Mouse (Mus musculus): ENCODE results near the gene Tagap. TPM values are rescaled to one million over a fixed set of nuclear protein-coding genes. Genes with fewer than 3 reads are reported as not detected.

Gene Tagap
- total RNA-seq (2014; rRNA removed; ENCODE audit: low replicate concordance) (1.4 and 3.3 TPM in 2 replicates), polyA plus RNA-seq (2015; fragmentation: Nextera tagmentation; extraction: Ambion mirVana) (0.15 and 0.26 TPM in 2 replicates)

- no peak for ATAC-seq (ENCODE audit: insufficient read depth, low read depth)
- Histone ChIP-seq H3K4me3 (ENCODE audit: low read depth, low read length) (no peak within 1 kb of the TSS), H3K4me2 (ENCODE audit: low read depth, low read length) (no peak within 1 kb of the TSS), H3K9me3 (replicated peaks; ENCODE audit: control insufficient read depth, low read length) (no peaks in the 10 kb centered on the region), H3K9ac (replicated peaks; ENCODE audit: low read depth, low read length) (no peak within 1 kb of the TSS), H3K4me1 (ENCODE audit: control insufficient read depth, insufficient read depth) (no peaks in the 10 kb centered on the region), H3K27ac (ENCODE audit: low read depth) (no peak within 1 kb of the TSS), H3K36me3 (replicated peaks; ENCODE audit: control insufficient read depth, insufficient read depth, low read length) (no peaks in the 10 kb centered on the region), H3K27me3 (ENCODE audit: control insufficient read depth, insufficient read depth, low read length) (0 out of 2 replicates have a peak, but pooled peaks cover 3% of the 10 kb centered on the region)
- no peak for DNase-seq (ENCODE audit: low spot score)
- TF ChIP-seq EP300 (IDR thresholded peaks at IDR 0.05; ENCODE audit: low read depth): no peak
- TF ChIP-seq CTCF (IDR thresholded peaks at IDR 0.05; ENCODE audit: low read depth): no peak
- WGBS: 53% methylated on average over 13 of the region's 13 CpGs
Measured at GRCm38 (mm10) chr17:7925413-7926160, at the start of gene Tagap. Gene Tagap, plus strand, starts transcription at chr17:7926000.

DNA sequence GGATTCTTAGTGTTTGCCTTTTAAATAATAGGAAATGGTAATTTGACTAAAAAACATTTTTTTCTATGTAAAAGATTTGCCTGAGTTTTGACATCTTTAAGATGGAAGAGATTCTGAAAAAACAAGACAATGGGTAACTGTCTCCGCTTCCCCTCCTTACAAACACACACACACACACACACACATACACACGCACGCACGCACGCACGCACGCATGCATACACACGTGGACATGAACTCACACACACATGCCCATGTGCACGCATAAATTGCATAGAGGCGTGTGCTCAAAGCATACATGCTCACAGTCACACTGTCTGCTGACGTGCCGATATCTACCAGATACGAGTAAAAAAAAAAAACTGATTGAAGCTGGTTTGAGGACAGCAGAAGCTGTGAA lies 49.3 kb upstream of the Tagap start:
- Histone ChIP-seq H3K4me2 (ENCODE audit: low read depth, low read length) (no peak overlapping the region), H3K27me3 (ENCODE audit: control insufficient read depth, insufficient read depth, low read length) (no peaks in the 10 kb centered on the region), H3K36me3 (replicated peaks; ENCODE audit: control insufficient read depth, insufficient read depth, low read length) (no peaks in the 10 kb centered on the region), H3K4me3 (ENCODE audit: low read depth, low read length) (no peak overlapping the region), H3K9ac (replicated peaks; ENCODE audit: low read depth, low read length) (no peak overlapping the region), H3K9me3 (replicated peaks; ENCODE audit: control insufficient read depth, low read length) (no peaks in the 10 kb centered on the region), H3K4me1 (ENCODE audit: control insufficient read depth, insufficient read depth) (no peaks in the 10 kb centered on the region), H3K27ac (ENCODE audit: low read depth) (no peak overlapping the region)
- no peak for TF ChIP-seq CTCF (IDR thresholded peaks at IDR 0.05; ENCODE audit: low read depth)
- TF ChIP-seq EP300 (IDR thresholded peaks at IDR 0.05; ENCODE audit: low read depth): no peak
- no peak for DNase-seq (ENCODE audit: low spot score)
- 92% methylated on average over 13 of the region's 13 CpGs for WGBS
- no peak for ATAC-seq (ENCODE audit: insufficient read depth, low read depth)

- DNase-seq (ENCODE audit: low spot score) (no peak), ATAC-seq (ENCODE audit: insufficient read depth, low read depth) (no peak)
- TF ChIP-seq EP300 (IDR thresholded peaks at IDR 0.05; ENCODE audit: low read depth) (no peak), CTCF (IDR thresholded peaks at IDR 0.05; ENCODE audit: low read depth) (no peak)
- Histone ChIP-seq H3K4me3 (ENCODE audit: low read depth, low read length) (no peak overlapping the region), H3K9ac (replicated peaks; ENCODE audit: low read depth, low read length) (no peak overlapping the region), H3K27me3 (ENCODE audit: control insufficient read depth, insufficient read depth, low read length) (no peaks in the 10 kb centered on the region; the same call in 1 of the 2 replicates), H3K9me3 (replicated peaks; ENCODE audit: control insufficient read depth, low read length) (no peaks in the 10 kb centered on the region), H3K36me3 (replicated peaks; ENCODE audit: control insufficient read depth, insufficient read depth, low read length) (no peaks in the 10 kb centered on the region), H3K27ac (ENCODE audit: low read depth) (no peak overlapping the region), H3K4me2 (ENCODE audit: low read depth, low read length) (no peak overlapping the region), H3K4me1 (ENCODE audit: control insufficient read depth, insufficient read depth) (no peaks in the 10 kb centered on the region)
- whole genome bisulfite sequencing: 67% methylated on average over 7 of the region's 7 CpGs
Measured at GRCm38 (mm10) chr17:7877191-7877764, 48.5 kb upstream of the Tagap start.

GRCm38 (mm10) chr17:7877878-7878277 lies 47.9 kb upstream of the Tagap start:
- ATAC-seq (ENCODE audit: insufficient read depth, low read depth) (no peak), DNase-seq (ENCODE audit: low spot score) (no peak)
- WGBS: 46% methylated on average over 2 of the region's 2 CpGs
- no peaks in the 10 kb centered on the region for H3K4me1 ChIP-seq (ENCODE audit: control insufficient read depth, insufficient read depth)
- no peaks in the 10 kb centered on the region for H3K36me3 ChIP-seq (replicated peaks; ENCODE audit: control insufficient read depth, insufficient read depth, low read length)
- H3K9ac ChIP-seq (replicated peaks; ENCODE audit: low read depth, low read length): no peak overlapping the region
- H3K9me3 ChIP-seq (replicated peaks; ENCODE audit: control insufficient read depth, low read length): no peaks in the 10 kb centered on the region
- H3K27me3 ChIP-seq (ENCODE audit: control insufficient read depth, insufficient read depth, low read length): no peaks in the 10 kb centered on the region; the same call in 1 of the 2 replicates
- no peak overlapping the region for H3K4me2 ChIP-seq (ENCODE audit: low read depth, low read length)
- no peak overlapping the region for H3K27ac ChIP-seq (ENCODE audit: low read depth)
- TF ChIP-seq CTCF (IDR thresholded peaks at IDR 0.05; ENCODE audit: low read depth) (no peak), EP300 (IDR thresholded peaks at IDR 0.05; ENCODE audit: low read depth) (no peak)
- H3K4me3 ChIP-seq (ENCODE audit: low read depth, low read length): no peak overlapping the region

- H3K4me2 ChIP-seq (ENCODE audit: low read depth, low read length): no peak overlapping the region
- no peaks in the 10 kb centered on the region for H3K36me3 ChIP-seq (replicated peaks; ENCODE audit: control insufficient read depth, insufficient read depth, low read length)
- H3K9ac ChIP-seq (replicated peaks; ENCODE audit: low read depth, low read length): no peak overlapping the region
- WGBS: 65% methylated on average over 4 of the region's 4 CpGs
- H3K27ac ChIP-seq (ENCODE audit: low read depth): no peak overlapping the region
- TF ChIP-seq CTCF (IDR thresholded peaks at IDR 0.05; ENCODE audit: low read depth): no peak
- TF ChIP-seq EP300 (IDR thresholded peaks at IDR 0.05; ENCODE audit: low read depth): no peak
- H3K27me3 ChIP-seq (ENCODE audit: control insufficient read depth, insufficient read depth, low read length): no peaks in the 10 kb centered on the region; the same call in 1 of the 2 replicates
- no peak overlapping the region for H3K4me3 ChIP-seq (ENCODE audit: low read depth, low read length)
- no peaks in the 10 kb centered on the region for H3K9me3 ChIP-seq (replicated peaks; ENCODE audit: control insufficient read depth, low read length)
- ATAC-seq (ENCODE audit: insufficient read depth, low read depth): no peak
- H3K4me1 ChIP-seq (ENCODE audit: control insufficient read depth, insufficient read depth): no peaks in the 10 kb centered on the region
- no peak for DNase-seq (ENCODE audit: low spot score)
Measured at GRCm38 (mm10) chr17:7879529-7879928, 46.3 kb upstream of the Tagap start.
